ENCODE assay signal across 27 mouse cellular contexts in genomic region chr10:117656985-117657658, GRCm38 (mm10). TPM values are rescaled to one million over a fixed set of nuclear protein-coding genes. Genes with fewer than 3 reads are reported as not detected.
"Had no signal": no experiment of that assay in that cellular context is flagged by ENCODE, and none has a peak within 500 bp of the region (broad histone marks: within the 10 kb centered on the region; RNA-seq: fewer than 3 reads in every experiment).

No protein-coding gene starts in this region.

- H3K4me3 ChIP-seq: embryonic facial prominence, embryonic 10.5 days; embryonic facial prominence, embryonic 12.5 days; embryonic facial prominence, embryonic 13.5 days; embryonic facial prominence, embryonic 15.5 days; erythroblast, embryonic 14.5 days; forebrain, embryonic 10.5 days; forebrain, embryonic 12.5 days; forebrain, embryonic 13.5 days; forebrain, embryonic 15.5 days; gastrocnemius, adult 2 months; heart, adult 2 months; heart, embryonic 10.5 days had no signal

- H3K9me3 ChIP-seq: embryonic facial prominence, embryonic 10.5 days; embryonic facial prominence, embryonic 12.5 days; embryonic facial prominence, embryonic 13.5 days; embryonic facial prominence, embryonic 15.5 days; forebrain, embryonic 10.5 days; forebrain, embryonic 12.5 days; forebrain, embryonic 13.5 days; forebrain, embryonic 15.5 days; heart, embryonic 10.5 days had no signal

- ATAC-seq: forebrain, embryonic 13.5 days; forebrain, embryonic 14.5 days; forebrain, embryonic 15.5 days; forebrain, embryonic 16.5 days; forebrain, postnatal 0 days had no signal

- H3K27ac ChIP-seq: embryonic facial prominence, embryonic 10.5 days; embryonic facial prominence, embryonic 12.5 days; embryonic facial prominence, embryonic 13.5 days; embryonic facial prominence, embryonic 15.5 days; forebrain, embryonic 10.5 days; forebrain, embryonic 12.5 days; forebrain, embryonic 13.5 days; forebrain, embryonic 15.5 days; gastrocnemius, adult 2 months; heart, adult 2 months; heart, embryonic 10.5 days had no signal

- H3K9ac ChIP-seq: embryonic facial prominence, embryonic 12.5 days; embryonic facial prominence, embryonic 13.5 days; embryonic facial prominence, embryonic 15.5 days; forebrain, embryonic 12.5 days; forebrain, embryonic 13.5 days; forebrain, embryonic 15.5 days; forebrain, postnatal 0 days had no signal

- H3K4me2 ChIP-seq: embryonic facial prominence, embryonic 12.5 days; embryonic facial prominence, embryonic 13.5 days; embryonic facial prominence, embryonic 15.5 days; forebrain, embryonic 12.5 days; forebrain, embryonic 13.5 days; forebrain, embryonic 15.5 days had no signal

- H3K36me3 ChIP-seq: embryonic facial prominence, embryonic 10.5 days; embryonic facial prominence, embryonic 12.5 days; embryonic facial prominence, embryonic 13.5 days; embryonic facial prominence, embryonic 15.5 days; forebrain, embryonic 10.5 days; forebrain, embryonic 12.5 days; forebrain, embryonic 15.5 days; heart, embryonic 10.5 days had no signal

- H3K27me3 ChIP-seq: embryonic facial prominence, embryonic 12.5 days; embryonic facial prominence, embryonic 13.5 days; embryonic facial prominence, embryonic 15.5 days; forebrain, embryonic 12.5 days; forebrain, embryonic 13.5 days; forebrain, embryonic 15.5 days had no signal

- H3K4me1 ChIP-seq: embryonic facial prominence, embryonic 15.5 days; forebrain, embryonic 12.5 days; forebrain, embryonic 13.5 days; forebrain, embryonic 15.5 days; heart, embryonic 10.5 days had no signal

- DNase-seq: cerebellum, adult 9-10 months; cerebellum, adult 9-11 months; cerebellum, postnatal 10 days; cerebellum, postnatal 25 days; cerebellum, postnatal 36 days; embryo, embryonic 11 days; forebrain, postnatal 0 days; gastrocnemius, adult 2 months; gastrocnemius, postnatal 10 days; gastrocnemius, postnatal 14 days; gastrocnemius, postnatal 25 days; gastrocnemius, postnatal 36 days; heart, adult 11 months; heart, adult 18-20 months; heart, adult 2 months had no signal

RNA-seq across cellular contexts. Expression of gene Cpm, which starts 27.8 kb away (rescaled TPM):
- polyA plus RNA-seq: erythroblast, embryonic 14.5 days had no signal
